Mouse (Mus musculus) stomach, postnatal 0 days (tissue): ENCODE measurements around the gene 1700003F12Rik.

Experiments
- CTCF ChIP-seq: IDR thresholded peaks from 2 replicates; pipeline ENCODE4 v1.5.1; 2016; ENCODE audit warnings: antibody characterized with exemption, low read depth, mild to moderate bottlenecking, moderate library complexity
- EP300 ChIP-seq: optimal IDR thresholded peaks from 2 replicates; pipeline ENCODE3; 2016; ENCODE audit warnings: antibody characterized with exemption

DNA sequence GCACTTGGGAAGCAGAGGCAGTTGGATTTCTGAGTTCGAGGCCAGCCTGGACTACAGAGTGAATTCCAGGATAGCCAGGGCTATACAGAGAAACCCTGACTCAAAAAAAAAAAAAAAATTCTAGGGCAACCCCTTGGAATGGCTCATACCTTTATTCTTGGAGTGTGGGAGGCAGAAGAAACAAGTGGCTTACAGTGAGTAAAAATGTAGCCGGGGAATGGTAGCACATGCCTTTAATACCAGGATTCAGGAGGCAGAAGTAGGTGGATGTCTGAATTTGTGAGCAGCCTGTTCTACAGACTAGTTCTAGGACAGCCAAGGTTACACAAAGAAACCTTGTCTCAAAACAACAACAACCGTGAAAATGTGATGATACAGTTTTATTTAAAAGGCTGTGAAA lies 46.1 kb upstream of the 1700003F12Rik start:
- TF ChIP-seq CTCF (no peak), EP300 (no peak)
